Mouse (Mus musculus) left cerebral cortex, postnatal 10 days (tissue): ENCODE data around the gene Tmem37. TPM values are rescaled to one million over a fixed set of nuclear protein-coding genes. Genes with fewer than 3 reads are reported as not detected.
A peak's percentile ranks its signal among the peaks of the same experiment; 100 is the strongest.

Experiments used
- DNase-seq, 2 experiments: peaks; one replicate each; pipeline ENCODE4 v3.0.0; 2021 to 2022; ENCODE audit warnings: low spot score in 2 of 2, mixed read lengths in 1 of 2; ENCODE audit errors: extremely low spot score in 1 of 2
- intact Hi-C: fragments of 180-260 bp; cut with DNase I; formaldehyde crosslinking; loops from one replicate; pipeline ENCODE4 v1.15.1; 2025
- total RNA-seq, 2 experiments: library from RNA; stranded (reverse); gene quantifications; 2 replicates each; pipeline ENCODE4 v1.2.3; 2021

Gene Tmem37
- total RNA-seq, 2 experiments from 2014 or later: 1.4 to 1.8 TPM

DNA sequence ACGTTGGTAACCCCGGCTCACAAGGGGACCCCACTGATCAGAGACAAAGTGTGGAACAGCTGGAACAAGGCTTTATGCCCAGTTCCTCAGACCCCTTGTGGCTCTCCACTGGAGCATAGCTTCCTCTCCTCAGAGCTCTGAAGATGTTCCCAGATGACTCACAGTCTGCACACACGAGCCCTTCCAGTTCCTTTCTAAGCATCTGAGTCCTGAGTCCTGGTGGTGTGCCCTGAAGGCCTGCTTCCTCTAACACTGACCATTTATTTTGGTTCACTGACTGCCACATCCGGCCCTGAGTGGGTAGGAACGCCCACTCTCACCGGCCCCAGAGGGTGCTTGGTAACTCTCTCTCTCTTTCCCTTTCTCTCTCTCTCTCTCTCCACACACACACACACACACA lies 25.6 kb upstream of the Tmem37 start:
- DNase-seq: peak in 1 of 2 experiments; percentile 53
- intact Hi-C loops: loop anchor here (5.0 kb wide), 1 partner anchor 453 kb away; no protein-coding TSS in a partner anchor

DNA sequence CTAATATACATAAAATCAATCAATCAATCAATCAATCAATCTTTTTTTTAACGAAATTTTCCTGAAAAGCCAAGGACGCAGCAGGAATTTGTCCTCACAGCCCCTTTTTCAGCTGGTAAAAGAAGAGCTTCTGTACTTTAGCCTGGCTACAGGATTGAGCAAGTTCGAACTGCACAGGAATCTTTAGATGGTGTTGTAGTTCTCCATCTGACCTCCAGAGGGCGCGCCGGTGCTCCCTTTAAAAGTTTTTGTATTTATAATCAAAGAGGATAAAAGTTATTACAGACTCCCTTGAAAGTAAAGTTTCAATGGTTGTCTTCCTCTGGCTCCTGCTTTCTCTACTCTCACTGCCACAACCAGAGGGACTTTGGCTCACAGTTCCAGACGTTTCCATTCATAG lies 24.5 kb upstream of the Tmem37 start:
- intact Hi-C loops: loop anchor here (5.0 kb wide), 1 partner anchor 454 kb away; no protein-coding TSS in a partner anchor
- peak; percentile 42 to 45 for DNase-seq

DNA sequence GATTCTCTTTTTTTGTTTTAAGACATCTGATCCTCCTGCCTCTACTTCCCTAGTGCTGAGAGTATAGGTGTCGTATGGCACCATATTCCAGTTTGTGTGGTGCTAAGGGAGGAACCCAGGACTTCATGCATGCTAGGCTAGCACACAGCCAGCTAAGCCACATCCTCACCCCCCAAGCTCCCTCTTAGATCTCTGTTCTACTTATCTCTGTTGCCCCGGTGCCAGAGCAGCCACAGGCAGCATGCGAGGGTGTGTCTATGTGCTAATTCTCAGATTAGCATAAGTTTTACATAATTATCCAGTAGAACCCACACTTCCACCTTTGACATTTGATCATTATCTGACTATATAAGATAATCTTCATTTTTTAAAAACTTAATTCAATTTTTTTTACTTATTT lies 21.0 kb upstream of the Tmem37 start:
- no peak for DNase-seq
- intact Hi-C loops: loop anchor here (5.0 kb wide), 1 partner anchor 457 kb away; no protein-coding TSS in a partner anchor

DNA sequence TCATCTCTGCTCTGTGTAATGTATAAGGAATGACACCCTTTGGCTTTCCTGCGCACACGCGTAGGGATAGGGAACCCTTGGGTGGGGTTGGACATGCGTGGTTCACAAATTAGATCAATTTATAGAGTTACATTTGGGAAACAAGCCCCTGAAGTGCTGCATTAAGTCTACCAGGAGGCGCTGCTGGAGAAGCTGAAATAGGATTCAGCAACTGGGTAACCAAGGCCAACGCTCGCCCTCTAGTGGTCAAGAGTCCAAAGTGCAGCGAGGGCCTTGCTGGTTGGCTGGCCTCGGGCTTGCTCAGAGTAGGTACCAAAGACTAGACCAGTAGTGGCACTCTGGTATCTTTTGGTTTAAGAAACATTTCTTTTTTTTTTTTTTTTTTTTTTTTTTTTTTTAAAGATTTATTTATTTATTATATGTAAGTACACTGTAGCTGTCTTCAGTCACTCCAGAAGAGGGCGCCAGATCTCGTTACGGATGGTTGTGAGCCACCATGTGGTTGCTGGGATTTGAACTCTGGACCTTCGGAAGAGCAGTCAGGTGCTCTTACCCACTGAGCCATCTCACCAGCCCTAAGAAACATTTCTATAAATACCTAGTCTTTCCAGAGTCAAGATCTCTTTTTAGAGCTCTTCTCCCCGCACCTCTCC lies 19.7 kb upstream of the Tmem37 start:
- DNase-seq: peak; percentile 79 to 89
- intact Hi-C loops: loop anchor here (2.0 kb wide), 1 partner anchor 61 kb away; no protein-coding TSS in a partner anchor

DNA sequence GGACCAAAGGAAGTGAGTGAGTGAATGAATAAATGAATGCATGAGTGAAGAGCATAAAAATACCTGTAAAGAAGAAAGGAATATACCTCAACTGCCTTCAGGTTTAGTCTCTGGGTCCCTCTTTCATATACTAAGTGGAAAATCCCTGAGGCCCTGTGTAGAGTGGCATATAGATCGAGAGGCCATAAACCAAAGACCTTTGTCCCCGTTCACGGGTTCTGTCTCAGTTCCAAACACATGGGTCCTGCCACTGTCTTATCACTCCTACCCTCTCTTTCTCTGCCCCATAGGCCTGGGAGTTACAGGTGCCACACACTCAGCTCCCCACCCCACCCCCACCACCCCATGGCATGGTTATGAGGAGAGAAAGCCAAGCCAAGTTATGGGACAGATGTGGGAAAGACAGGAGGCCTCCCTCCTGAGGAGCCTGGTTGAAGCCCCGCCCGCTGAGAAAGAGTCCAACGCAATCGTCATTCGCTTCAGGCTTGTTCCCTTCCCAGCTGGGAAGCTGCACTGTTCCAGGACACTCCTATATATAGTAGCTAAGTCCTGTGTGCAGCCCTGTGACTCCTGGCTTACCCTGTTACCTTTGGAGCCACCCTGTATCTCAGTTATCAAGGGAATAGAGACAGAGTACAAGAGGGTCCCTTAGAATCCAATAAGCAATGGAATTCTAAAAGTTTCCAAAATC lies 17.2 kb upstream of the Tmem37 start:
- intact Hi-C loops: no loop called here
- no peak for DNase-seq

DNA sequence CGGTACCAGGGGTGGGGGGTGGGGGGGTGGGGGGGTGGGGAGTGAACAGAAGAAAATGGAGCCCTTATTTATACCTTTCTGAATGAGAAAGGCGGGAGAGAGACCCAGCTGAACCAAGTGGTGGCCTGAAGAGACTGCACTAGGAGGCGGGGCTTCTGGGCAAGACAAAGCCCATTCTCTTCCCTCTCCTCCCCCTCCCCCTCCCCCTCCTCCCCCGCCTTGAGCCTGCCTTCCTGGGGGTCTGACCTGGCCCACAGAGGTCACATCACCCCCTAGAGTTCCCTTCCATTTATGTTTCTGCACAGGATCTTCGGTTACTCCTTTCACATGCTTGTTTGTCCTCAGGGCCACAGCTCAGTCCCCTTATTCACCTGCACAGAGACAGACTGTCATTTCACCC lies 15.3 kb upstream of the Tmem37 start:
- intact Hi-C loops: no loop called here
- DNase-seq: no peak

DNA sequence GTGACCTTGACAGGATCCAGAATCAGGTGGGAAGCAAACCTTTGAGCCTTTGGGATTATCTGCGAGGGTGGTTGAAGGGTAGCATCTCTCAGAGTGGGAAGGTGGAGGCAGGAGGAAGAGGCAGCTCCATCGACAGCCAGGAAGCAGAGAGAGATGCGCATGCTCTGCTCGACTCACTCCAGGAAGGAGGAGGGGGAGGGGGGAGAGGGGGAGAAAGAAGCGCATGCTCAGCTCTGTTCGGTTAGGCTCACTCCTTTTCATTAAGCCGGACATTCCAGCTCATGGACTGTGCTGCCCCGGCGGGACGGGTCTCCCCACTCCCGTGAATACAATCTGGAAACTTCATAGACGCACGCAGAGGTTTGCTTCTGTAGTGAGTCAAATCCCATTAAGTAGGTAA lies 12.8 kb upstream of the Tmem37 start:
- intact Hi-C loops: no loop called here
- DNase-seq: no peak

DNA sequence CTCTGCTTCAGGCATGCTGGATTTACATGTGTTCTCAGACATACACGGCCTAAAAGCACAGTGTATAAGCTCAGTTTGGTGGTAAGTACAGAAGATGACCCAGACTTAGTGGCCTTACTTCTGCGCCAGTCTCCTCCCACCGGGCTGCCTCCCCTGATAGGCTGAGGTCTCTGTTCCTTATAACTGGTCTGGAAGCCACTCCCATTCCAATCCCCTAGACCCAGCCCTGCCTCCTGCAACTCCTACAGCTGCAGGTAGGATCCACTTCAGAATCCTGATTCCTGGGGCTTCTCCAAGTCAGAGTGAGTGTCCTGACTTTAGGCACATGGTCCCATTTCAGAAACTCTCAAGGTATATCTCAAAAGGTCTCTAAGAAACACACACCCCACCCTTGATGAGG lies 11.8 kb upstream of the Tmem37 start:
- DNase-seq: no peak
- intact Hi-C loops: no loop called here

DNA sequence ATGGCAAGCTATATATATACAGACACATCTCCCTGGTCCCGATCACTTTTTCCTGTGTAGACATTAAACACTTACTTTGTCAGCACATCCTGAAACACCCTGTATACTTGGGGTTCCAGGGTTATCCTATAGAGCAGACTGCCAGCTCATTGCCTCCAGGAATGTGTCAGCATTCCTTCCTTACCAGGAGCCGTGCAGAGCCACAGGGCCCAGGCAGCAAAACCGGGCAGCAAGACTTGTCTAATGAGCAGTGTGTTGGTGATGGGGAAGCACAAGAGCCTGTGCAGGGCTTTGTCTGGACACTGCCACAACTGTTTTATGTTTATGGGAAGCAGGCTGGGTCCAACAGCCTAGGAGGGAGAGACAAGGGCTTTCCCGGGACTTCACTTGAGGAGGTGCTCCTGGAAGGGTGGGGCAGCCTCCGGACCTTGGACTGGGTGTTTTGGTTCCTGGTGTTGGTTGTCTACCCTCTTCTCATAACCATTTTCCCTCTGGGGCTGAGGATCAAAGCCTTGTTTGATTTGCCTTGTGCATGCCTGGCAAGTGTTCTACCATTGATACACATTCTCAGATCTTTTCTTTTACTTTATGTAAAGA lies 10.1 kb upstream of the Tmem37 start:
- no peak for DNase-seq
- intact Hi-C loops: no loop called here

DNA sequence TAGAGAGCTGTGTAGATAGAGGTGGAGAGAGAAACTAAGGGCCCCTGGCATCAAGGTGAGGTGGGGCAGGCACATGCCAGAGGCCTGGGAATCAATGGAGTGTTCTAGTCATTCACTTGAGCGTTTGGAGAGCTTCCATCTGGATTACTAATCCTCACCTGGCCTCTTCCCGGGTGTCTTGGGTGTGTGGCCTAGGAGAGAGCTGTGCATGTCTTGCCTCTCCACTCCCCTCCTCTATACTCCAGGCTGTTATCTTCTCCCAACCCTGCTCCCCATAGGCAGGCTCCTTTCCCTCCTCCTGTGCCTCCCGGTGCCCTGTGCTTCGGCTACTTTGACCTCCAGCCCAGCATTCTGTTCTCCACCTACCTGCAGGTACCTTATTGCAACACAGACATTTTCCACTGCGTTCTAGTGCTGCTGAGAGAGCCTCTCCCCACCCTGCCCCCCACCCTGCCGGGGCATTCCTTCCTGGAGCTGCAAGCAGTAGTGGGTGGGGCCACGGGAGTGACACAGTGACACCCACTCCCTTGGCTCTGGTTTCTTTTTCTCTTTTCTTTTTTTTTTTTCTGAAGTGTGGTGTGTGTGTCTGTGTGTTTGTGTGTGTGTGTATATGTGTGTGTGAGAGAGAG lies 9.2 kb upstream of the Tmem37 start:
- no peak for DNase-seq
- intact Hi-C loops: no loop called here

DNA sequence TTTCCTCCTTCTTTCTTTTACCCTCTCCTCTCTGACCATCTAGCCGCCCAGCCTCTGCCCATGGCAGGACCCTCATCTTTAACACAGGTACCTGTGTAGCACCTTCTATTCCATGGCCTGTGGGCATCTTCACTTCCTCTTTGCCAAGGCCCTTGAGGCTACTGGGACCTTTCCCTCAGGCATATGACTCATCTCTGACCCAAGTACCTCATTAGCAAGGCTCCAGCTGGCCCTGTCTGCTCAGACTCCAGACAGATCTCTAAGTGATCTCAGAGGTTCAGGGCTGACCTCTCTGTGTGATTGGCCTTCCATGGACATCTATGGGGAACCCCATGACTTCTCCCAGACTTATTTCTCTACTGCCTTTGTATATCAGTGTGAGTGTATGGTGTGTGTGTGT lies 6.8 kb upstream of the Tmem37 start:
- intact Hi-C loops: no loop called here
- no peak for DNase-seq

DNA sequence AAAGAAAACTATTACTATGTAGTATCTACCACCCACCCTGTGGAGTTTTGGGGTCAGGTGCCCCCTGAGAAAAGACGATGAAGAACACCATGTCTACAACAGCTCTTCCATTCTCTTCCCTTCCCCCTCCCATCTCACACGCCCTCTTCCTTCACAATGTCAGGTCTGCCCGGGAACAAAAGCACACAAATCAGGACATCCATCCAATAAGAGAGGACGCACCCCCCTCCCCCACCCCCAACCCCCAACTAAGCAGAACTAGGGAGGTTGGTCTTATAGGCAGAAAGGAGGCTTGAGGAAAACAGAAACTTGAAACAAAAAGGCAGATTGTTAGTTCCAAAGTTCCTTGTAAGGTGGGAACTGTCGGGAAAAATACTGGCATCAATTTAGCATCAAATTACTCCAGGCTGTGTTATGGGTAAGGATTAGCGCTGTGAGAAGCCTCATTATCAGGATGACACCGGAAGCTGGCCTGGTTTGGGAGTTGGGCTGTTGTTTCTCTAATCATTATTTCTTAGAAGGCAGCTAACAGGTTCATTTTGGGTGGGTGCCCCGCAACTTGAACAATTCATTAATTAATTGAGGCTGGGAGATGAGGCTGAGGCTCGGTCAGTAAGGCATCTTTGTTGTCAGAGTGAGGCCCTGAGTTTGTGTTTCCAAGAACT lies 4.0 kb upstream of the Tmem37 start:
- intact Hi-C loops: no loop called here
- DNase-seq: no peak

DNA sequence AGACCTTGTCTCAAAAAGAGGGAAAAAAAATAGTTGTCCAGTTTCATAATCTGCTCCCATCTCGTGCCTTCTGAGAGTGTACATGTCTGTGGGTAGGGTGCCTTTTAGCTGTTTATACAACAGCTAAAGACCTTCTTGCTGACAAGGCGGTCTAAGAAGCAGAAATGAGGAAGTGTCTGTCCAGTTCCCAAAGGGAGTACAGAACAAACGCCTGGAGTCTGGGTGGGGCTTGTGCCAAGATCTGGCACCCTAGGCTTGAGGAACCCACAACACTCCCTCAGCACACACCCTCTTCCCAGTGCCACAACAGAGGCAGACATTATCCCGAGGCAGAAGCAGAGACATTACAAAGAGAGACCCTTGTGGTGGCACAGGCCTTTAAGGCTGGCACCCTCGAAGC lies 1.6 kb upstream of the Tmem37 start:
- intact Hi-C loops: no loop called here
- no peak for DNase-seq

DNA sequence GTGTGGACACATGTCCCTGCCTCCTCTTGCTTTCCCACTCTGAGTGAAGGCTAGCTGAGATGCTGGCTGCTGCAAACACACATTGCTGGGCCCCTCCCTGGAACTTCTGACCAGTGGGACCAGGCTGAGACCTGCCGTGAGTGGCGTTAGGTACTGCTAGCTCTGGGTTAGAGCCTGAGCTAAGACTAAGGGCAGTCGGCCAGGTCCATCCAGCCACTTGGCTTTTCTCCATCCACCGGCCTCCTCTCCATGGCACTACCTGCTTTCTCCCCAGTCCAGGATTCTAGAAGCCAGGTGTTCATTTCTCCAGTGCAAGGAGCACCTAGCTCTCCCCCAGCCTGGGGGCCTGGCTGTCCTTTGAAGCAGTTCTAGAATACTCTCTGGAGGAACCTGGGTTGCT lies 1.1 kb upstream of the Tmem37 start:
- intact Hi-C loops: no loop called here
- DNase-seq: no peak

DNA sequence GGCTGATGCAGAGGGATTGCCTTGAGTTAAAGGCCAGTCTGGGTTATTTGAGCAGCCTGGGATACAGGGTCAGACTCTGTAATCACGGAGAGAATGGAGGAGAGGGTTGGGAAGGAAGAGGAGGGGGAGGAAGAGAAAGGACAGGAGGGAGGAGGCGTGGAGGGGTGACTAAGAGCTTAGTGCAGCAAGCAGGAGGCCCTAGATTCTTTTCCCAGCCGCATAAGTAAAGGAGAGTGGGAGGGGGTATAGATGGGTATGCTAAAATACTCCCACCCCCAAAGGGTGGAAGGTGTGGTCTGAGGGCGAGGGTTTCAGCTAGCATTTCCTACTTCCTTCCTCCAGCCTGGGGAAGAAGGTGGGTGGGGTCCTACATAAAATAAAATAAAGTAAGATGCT lies 431 bp upstream of the Tmem37 start:
- intact Hi-C loops: no loop called here
- no peak for DNase-seq

DNA sequence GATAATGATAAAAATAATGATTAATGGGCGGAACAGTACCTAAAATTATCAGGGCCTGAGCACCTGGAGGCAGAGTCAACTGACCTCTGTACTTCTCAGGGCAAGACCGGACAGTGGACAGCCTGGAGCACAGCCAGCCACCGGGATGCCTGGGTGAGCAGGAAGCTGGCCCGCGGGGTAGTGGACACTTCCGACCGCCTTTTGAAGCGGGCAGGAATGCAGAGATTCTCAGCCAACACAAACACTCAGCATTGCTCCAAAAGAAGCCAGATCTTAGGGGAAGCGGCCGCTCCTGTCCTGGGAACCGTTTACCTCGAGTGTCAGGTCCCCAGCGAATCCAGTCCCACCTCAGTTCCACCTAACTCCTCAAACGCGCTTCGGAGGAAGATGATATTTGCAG lies 974 bp downstream of the Tmem37 start:
- peak in 1 of 2 experiments; percentile 88 for DNase-seq
- intact Hi-C loops: no loop called here

DNA sequence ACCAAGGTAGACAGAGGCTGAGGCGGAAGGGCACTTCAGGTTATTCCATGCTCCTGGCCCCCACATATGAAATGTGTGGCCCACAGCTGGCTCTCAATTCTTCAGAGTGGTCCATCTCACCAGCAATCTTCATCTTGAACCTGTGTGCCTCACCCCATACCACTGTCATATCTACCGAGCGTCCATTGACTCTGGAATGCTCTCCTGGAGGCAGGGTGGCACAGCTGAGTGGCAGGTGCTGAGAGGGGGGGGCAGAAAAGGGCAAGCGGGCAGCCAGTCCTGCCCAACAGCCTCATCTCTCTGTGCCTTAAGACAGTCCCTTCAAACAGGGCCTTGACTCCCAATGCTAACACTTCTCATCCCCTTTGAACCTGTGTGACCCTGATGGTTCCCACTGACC lies 2.7 kb downstream of the Tmem37 start:
- intact Hi-C loops: no loop called here
- DNase-seq: no peak

DNA sequence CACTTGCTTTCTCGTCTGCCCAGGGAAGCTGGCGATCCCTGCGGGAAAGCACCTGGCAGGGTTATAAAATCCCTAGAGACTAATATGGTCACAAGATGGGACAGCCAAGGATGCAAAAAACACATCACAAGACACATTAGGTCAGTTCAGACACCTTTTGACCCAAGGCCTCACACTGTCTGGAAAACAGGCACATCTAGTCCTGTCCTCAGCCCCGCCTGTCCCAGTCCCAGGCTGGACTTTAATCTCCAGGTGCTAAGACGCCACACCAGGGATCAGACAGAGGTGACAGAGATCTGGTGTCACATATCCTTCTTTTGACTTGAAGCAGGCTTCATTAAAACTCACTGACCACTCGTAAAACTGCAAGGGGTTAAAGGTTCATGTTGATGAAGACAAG lies 3.7 kb downstream of the Tmem37 start:
- intact Hi-C loops: no loop called here
- DNase-seq: no peak

DNA sequence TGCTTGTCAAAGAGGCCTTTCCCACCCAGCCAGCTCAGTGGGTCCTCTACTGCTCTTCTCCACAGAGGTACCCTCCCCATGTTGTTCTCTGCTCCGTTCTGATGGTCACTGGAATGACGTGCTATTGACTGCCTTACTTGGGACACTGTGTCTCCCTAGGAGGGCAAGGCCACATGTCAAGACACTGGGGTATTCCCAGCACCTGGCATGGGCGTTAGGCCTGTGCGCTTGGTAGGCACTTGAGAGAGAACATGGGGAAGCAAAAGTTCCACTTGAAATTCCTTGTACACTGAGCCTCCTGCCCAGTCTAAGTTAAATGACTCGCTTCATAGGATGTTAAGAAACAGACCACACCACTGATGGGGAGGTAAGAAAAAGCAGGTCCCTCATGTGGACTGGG lies 4.8 kb downstream of the Tmem37 start:
- intact Hi-C loops: no loop called here

More for the DNA sequence above, 4.8 kb downstream of the Tmem37 start:
- DNase-seq: no peak
